ENCODE assay signal across 8 mouse cellular contexts in the genomic region with DNA sequence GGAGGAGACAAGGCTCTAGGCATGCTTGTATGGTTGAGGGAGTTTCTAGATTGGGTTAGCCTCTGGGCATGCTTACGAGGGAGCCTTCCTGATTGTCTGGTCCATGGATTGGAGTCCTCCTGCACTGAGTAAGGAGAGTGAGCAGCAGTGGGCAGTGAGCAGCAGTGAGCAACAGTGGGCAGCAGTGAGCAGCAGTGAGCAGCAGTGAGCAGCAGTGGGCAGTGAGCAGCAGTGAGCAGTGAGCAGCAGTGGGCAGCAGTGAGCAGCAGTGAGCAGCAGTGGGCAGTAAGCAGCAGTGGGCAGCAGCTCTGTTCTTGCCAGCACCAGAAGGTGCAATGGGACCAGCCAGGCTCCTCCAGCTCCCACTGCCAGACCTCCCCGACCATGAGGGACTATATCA. TPM values are rescaled to one million over a fixed set of nuclear protein-coding genes. Genes with fewer than 3 reads are reported as not detected.
A peak's percentile ranks its signal among the peaks of the same experiment; 100 is the strongest.
DNase-seq lines count a peak whose midpoint lies in the region; ATAC-seq and TF ChIP-seq lines count a peak whose summit lies in the region.
"Had no signal": no experiment of that assay in that cellular context is flagged by ENCODE, and none has a peak within 500 bp of the region (broad histone marks: within the 10 kb centered on the region; RNA-seq: fewer than 3 reads in every experiment).

No protein-coding gene starts in this region.

- no peaks in the 10 kb centered on the region for H3K36me3 ChIP-seq in neural tube, embryonic 15.5 days
- no peaks in the 10 kb centered on the region for H3K36me3 ChIP-seq in lung, embryonic 15.5 days
- no peaks in the 10 kb centered on the region for H3K36me3 ChIP-seq in stomach, embryonic 16.5 days (ENCODE audit: control insufficient read depth, insufficient read depth, low read length)
- H3K36me3 ChIP-seq: neural tube, embryonic 12.5 days had no signal

- no peak overlapping the region for H3K4me2 ChIP-seq in neural tube, embryonic 15.5 days
- H3K4me2 ChIP-seq in lung, embryonic 15.5 days: no peak overlapping the region
- no peak overlapping the region for H3K4me2 ChIP-seq in stomach, embryonic 16.5 days (ENCODE audit: low read depth, low read length)

- TF ChIP-seq CTCF in embryonic fibroblast, embryonic 13.5 days (IDR thresholded peaks at IDR 0.05; ENCODE audit: borderline replicate concordance, insufficient read depth, low read length): peak; percentile 99
- no peak; the same call in 1 of the 2 replicates for TF ChIP-seq CTCF in cerebellum, adult 2 months (IDR thresholded peaks at IDR 0.05; ENCODE audit: borderline replicate concordance, insufficient read depth, low read depth, low read length)

- ATAC-seq in neural tube, embryonic 15.5 days (ENCODE audit: low FRiP score): no peak
- ATAC-seq in lung, embryonic 15.5 days (ENCODE audit: borderline replicate concordance, extremely low read depth, low FRiP score, low TSS enrichment): peak; percentile 48
- ATAC-seq in stomach, embryonic 16.5 days (ENCODE audit: insufficient read depth, low FRiP score): peak; percentile 41; the same call in 1 of the 2 replicates

- H3K27me3 ChIP-seq in neural tube, embryonic 15.5 days (replicated peaks): no peaks in the 10 kb centered on the region
- H3K27me3 ChIP-seq in lung, embryonic 15.5 days: no peaks in the 10 kb centered on the region
- no peaks in the 10 kb centered on the region for H3K27me3 ChIP-seq in stomach, embryonic 16.5 days (ENCODE audit: control insufficient read depth, insufficient read depth, low read length)
- H3K27me3 ChIP-seq in cerebellum, adult 2 months (ENCODE audit: control insufficient read depth, insufficient read depth, low read length): no peaks in the 10 kb centered on the region
- H3K27me3 ChIP-seq: neural tube, embryonic 12.5 days had no signal

- H3K27ac ChIP-seq in neural tube, embryonic 15.5 days (replicated peaks): no peak overlapping the region
- H3K27ac ChIP-seq in embryonic fibroblast, embryonic 13.5 days (ENCODE audit: insufficient read depth, low read length): no peak overlapping the region
- no peak overlapping the region for H3K27ac ChIP-seq in lung, embryonic 15.5 days
- no peak overlapping the region for H3K27ac ChIP-seq in stomach, embryonic 16.5 days (ENCODE audit: low read length)
- H3K27ac ChIP-seq in cerebellum, adult 2 months (ENCODE audit: insufficient read depth, low read length): no peak overlapping the region
- H3K27ac ChIP-seq: neural tube, embryonic 12.5 days had no signal

- TF ChIP-seq POLR2A in embryonic fibroblast, embryonic 13.5 days (IDR thresholded peaks at IDR 0.05; ENCODE audit: low read depth, low read length): no peak
- no peak for TF ChIP-seq POLR2A in cerebellum, adult 2 months (IDR thresholded peaks at IDR 0.05; ENCODE audit: borderline replicate concordance, insufficient read depth, low read length)

- DNase-seq in neural tube, embryonic 10.5 days (ENCODE audit: extremely low spot score, low spot score): peak; percentile 20
- DNase-seq in cerebellum, adult 2 months: no peak
- no peak for DNase-seq in thymus, adult 18-20 months

- H3K9ac ChIP-seq in neural tube, embryonic 15.5 days (replicated peaks): no peak overlapping the region
- no peak overlapping the region for H3K9ac ChIP-seq in lung, embryonic 15.5 days
- H3K9ac ChIP-seq in stomach, embryonic 16.5 days (ENCODE audit: low read length): no peak overlapping the region
- H3K9ac ChIP-seq: neural tube, embryonic 12.5 days had no signal

- peaks cover 6% of the 10 kb centered on the region; the same call in 1 of the 2 replicates for H3K4me1 ChIP-seq in neural tube, embryonic 15.5 days
- H3K4me1 ChIP-seq in embryonic fibroblast, embryonic 13.5 days (ENCODE audit: control insufficient read depth, insufficient read depth, low read length): no peaks in the 10 kb centered on the region
- H3K4me1 ChIP-seq in lung, embryonic 15.5 days: 0 out of 2 replicates have a peak, but pooled peaks cover 4% of the 10 kb centered on the region
- peaks cover 3% of the 10 kb centered on the region; the same call in 1 of the 2 replicates for H3K4me1 ChIP-seq in stomach, embryonic 16.5 days (ENCODE audit: control insufficient read depth, insufficient read depth, low read length)
- H3K4me1 ChIP-seq in cerebellum, adult 2 months (ENCODE audit: control insufficient read depth, insufficient read depth, low read length): no peaks in the 10 kb centered on the region
- H3K4me1 ChIP-seq: neural tube, embryonic 12.5 days had no signal

- H3K4me3 ChIP-seq in neural tube, embryonic 15.5 days (replicated peaks): no peak overlapping the region
- H3K4me3 ChIP-seq in embryonic fibroblast, embryonic 13.5 days (ENCODE audit: insufficient read depth, low read length): no peak overlapping the region
- H3K4me3 ChIP-seq in lung, embryonic 15.5 days: no peak overlapping the region
- H3K4me3 ChIP-seq in stomach, embryonic 16.5 days (replicated peaks; ENCODE audit: low read length): no peak overlapping the region
- H3K4me3 ChIP-seq in cerebellum, adult 2 months (replicated peaks; ENCODE audit: insufficient read depth, low read depth, low read length): no peak overlapping the region
- H3K4me3 ChIP-seq: neural tube, embryonic 12.5 days had no signal

- H3K9me3 ChIP-seq in neural tube, embryonic 15.5 days (replicated peaks): no peaks in the 10 kb centered on the region
- H3K9me3 ChIP-seq in lung, embryonic 15.5 days: no peaks in the 10 kb centered on the region
- no peaks in the 10 kb centered on the region for H3K9me3 ChIP-seq in stomach, embryonic 16.5 days (replicated peaks; ENCODE audit: control insufficient read depth, low read length)
- H3K9me3 ChIP-seq: neural tube, embryonic 12.5 days had no signal

- WGBS in neural tube, embryonic 15.5 days: 75% methylated on average over 2 of the region's 2 CpGs
- WGBS in lung, embryonic 15.5 days: 73% methylated on average over 2 of the region's 2 CpGs
- WGBS in stomach, embryonic 16.5 days: 62% methylated on average over 2 of the region's 2 CpGs
- 56% methylated on average over 2 of the region's 2 CpGs for WGBS in cerebellum, adult 2 months

RNA-seq across cellular contexts. Expression of gene Coq7, which starts 15.3 kb away (rescaled TPM):
- 107 and 113 TPM in 2 replicates for polyA plus RNA-seq in neural tube, embryonic 15.5 days (2015; fragmentation: Nextera tagmentation; extraction: Ambion mirVana)
- 13.8 and 14.5 TPM in 2 replicates for polyA plus RNA-seq in embryonic fibroblast, embryonic 13.5 days (2011; ENCODE audit: insufficient read length, low read depth, missing spikeins)
- polyA plus RNA-seq in lung, embryonic 15.5 days (2015; fragmentation: Nextera tagmentation; extraction: Ambion mirVana): 115 and 130 TPM in 2 replicates
- 88.7 and 90.9 TPM in 2 replicates for polyA plus RNA-seq in stomach, embryonic 16.5 days (2015; fragmentation: Nextera tagmentation; extraction: Ambion mirVana)
- 82.5 and 93.2 TPM in 2 replicates for polyA plus RNA-seq in cerebellum, adult 2 months (2012; rRNA removed)

RNA-seq across cellular contexts. Expression of gene Itpripl2, which starts 26.0 kb away (rescaled TPM):
- polyA plus RNA-seq in neural tube, embryonic 15.5 days (2015; fragmentation: Nextera tagmentation; extraction: Ambion mirVana): 1.2 and 1.5 TPM in 2 replicates
- 76.2 and 98.4 TPM in 2 replicates for polyA plus RNA-seq in embryonic fibroblast, embryonic 13.5 days (2011; ENCODE audit: insufficient read length, low read depth, missing spikeins)
- 7.4 and 8.1 TPM in 2 replicates for polyA plus RNA-seq in lung, embryonic 15.5 days (2015; fragmentation: Nextera tagmentation; extraction: Ambion mirVana)
- polyA plus RNA-seq in stomach, embryonic 16.5 days (2015; fragmentation: Nextera tagmentation; extraction: Ambion mirVana): 5.0 and 5.4 TPM in 2 replicates
- polyA plus RNA-seq in cerebellum, adult 2 months (2012; rRNA removed): 1.9 TPM in 2 replicates
